Mouse (Mus musculus): ENCODE data around the gene Ndufa13. TPM values are rescaled to one million over a fixed set of nuclear protein-coding genes. Genes with fewer than 3 reads are reported as not detected.

The Ndufa13 gene
- polyA plus RNA-seq, 1 experiment: 187 TPM

DNA sequence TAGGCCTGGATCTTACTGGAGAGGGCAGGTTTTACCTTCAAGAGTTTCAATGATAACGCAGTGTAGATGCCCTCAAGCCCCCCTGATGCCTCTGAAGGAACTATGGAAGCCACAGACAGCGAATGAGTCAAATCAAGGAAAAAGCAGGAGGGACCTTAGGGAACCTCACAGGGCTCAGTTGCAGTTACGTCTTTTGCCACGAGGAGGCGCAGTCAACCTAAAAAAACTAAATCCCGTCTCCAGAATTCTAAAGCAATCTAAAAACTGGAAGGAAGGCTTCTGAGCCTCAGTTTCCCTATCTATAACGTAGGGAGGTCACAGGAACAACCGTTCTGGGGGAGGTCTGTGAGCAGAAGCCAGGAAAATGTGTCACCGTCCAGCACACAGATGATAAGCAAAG, 28.2 kb downstream of the Ndufa13 start:
- TF ChIP-seq GATA1 (IDR thresholded peaks at IDR 0.05; ENCODE audit: low read length): no peak

DNA sequence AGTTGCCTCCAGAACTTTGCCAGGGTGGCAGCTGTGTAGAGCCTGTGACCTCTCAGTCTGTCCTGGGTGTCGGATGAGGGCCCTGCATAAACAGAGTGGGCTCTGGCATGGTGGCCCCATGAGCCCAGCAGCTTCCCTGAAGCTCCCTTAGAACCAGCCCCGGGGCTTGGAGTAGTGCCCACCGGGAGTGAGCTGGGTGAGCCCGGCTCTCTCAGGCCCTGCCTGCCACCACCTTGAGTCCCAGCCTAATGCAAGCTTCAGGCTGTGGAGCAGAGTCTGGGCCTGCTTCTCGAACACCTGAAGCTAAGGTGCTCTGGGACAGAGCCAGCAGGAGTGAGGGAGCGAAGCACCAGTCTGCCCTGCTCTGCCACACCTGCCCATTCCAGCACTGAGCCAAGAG, 31.5 kb downstream of the Ndufa13 start:
- TF ChIP-seq GATA1 (IDR thresholded peaks at IDR 0.05; ENCODE audit: low read length): no peak

DNA sequence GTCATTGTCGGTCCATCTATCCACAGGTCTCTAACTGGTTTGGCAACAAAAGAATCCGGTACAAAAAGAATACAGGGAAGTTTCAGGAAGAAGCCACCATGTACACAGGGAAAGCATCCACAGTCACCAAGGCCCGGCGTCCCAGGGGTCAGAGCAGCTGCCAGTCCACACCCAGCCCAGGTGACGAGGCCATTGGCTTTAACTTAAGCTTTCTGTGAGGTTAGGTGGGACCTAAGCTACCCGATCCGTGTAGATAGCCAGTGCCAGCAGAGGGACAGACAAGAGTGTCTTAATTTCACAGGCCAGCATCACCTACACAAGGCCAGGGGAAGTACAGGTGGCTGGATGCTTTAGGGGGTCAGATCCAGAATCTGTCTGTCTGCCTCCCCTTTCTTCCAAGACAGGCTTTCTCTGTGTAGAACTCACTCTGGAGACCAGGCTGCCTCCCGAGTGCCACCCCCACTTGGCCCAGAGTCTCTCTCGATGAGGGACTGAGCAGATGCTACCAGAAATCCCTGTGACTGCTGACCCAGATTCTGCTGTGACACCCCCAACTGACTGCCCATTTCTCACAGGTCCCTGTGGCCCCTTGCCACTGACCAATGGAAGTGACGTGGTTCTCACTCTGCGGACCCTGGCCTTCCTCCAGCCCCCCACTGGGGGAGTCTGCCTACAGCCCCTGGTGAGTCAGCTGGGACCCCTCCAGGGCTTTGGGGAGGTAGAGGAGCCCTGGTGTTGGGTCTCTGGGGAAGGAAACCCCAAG, 32.2 kb downstream of the Ndufa13 start:
- no peak for TF ChIP-seq GATA1 (IDR thresholded peaks at IDR 0.05; ENCODE audit: low read length)

DNA sequence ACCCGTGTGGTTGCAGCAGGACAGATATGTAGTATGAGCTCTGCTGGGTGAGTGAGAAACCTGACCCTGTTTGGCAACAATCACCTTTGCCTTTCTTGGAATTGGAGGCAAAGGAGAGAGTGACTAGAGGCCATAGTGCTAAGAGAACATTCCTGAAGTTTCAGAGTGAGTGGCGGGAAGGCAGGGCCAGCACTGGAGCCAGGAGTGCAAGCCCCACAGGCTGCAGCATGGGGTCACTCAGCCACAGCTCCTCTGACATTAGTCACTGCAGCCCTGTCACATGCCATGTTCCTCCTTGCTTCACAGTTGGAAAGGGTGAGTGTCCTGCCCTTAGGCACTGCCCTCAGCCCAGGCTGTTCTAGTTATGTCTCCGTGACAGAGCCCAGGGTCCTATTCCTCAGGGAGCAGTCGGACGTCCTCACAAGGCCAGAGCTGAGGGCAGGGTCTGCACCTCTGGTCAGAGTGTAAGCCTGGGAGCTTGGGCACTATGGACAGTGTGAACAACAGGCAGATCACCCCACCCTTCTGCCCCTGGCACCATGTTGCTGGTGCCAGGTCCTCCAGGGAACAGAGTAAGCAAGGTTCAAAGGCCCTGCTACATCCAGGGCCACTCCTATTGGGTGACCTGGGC, 34.5 kb downstream of the Ndufa13 start:
- no peak for TF ChIP-seq GATA1 (IDR thresholded peaks at IDR 0.05; ENCODE audit: low read length)

DNA sequence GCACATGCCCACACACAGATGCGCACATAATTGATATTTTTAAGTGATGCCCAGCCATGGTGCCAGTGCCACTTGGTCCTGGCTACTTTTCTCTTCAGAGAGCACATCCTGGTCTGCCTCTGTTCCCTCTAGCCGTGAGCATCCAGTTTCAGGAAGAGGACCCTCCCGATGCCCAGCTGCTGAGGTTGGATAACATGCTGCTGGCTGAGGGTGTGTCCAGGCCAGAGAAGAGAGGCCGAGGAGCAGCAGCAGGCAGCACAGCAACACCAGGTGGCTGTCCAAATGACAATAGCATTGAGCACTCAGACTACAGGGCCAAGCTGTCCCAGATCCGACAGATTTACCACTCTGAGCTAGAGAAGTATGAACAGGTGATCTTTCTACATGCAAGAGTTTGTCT, 38.2 kb downstream of the Ndufa13 start:
- TF ChIP-seq GATA1 (IDR thresholded peaks at IDR 0.05; ENCODE audit: low read length): no peak

DNA sequence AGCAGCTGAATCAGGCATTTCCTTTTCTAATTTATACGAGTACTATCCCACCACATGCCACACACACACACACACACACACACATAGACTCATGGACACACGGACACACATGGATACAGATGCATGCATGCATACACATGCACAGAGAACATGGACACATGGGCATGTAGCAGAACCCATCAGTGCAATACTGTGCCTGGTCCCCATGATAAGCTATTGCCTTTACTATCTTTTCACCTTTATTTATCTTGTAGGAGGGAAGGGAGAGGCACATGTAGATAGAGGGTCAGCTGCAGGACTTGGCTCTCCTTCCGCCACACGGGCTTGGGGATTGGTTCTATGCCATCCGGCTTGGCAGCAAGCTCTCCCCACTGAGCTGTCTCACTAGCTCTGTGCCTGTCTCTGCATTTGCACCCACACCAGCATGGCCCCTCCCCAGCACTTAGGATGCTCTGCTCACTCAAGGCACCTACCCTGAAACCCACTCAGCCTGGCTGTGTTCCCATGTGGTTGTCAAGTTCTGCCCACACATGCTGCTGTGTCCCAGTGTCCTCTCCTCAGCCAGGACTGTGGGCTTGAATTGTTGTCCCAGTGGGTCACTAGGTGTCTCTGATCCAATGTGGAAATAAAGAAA, 38.9 kb downstream of the Ndufa13 start:
- no peak for TF ChIP-seq GATA1 (IDR thresholded peaks at IDR 0.05; ENCODE audit: low read length)

DNA sequence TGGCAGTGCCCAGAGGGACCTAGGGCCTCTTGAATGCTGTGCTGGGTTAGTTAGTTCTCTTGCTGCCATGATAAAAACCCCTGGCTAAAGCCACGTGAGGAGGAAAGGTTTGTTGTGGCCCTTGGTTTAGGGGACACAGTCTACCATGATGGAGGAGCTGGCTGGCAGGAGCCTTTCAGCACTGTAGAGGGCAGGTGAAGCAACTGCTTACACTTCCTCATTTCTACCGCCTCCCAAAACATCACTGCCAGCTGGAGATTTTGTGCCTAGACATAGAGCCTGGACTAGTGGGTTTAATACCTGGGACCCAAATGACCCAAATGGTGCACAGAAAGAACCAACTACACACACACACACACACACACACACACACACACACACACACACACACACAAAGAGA, 41.1 kb downstream of the Ndufa13 start:
- TF ChIP-seq GATA1 (IDR thresholded peaks at IDR 0.05; ENCODE audit: low read length): no peak

DNA sequence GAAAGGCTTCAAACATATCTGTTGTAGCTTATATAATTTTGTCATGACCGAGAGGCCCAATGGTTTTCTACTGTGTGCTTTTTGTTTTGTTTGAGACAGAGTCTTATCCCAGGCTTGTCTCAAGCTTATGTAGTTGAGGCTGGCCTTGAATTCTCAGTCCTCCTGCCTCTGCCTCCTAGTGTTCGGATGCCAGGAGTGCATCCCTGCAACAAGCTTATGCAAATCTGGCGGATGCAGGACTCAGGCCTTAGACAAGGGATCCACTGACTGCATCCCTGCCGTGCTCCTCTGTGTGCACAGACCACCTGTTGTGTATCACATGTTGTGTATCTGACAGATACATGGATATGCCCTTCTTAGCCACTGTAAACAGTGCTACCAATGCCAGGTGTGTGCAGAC, 41.6 kb downstream of the Ndufa13 start:
- no peak for TF ChIP-seq GATA1 (IDR thresholded peaks at IDR 0.05; ENCODE audit: low read length)

DNA sequence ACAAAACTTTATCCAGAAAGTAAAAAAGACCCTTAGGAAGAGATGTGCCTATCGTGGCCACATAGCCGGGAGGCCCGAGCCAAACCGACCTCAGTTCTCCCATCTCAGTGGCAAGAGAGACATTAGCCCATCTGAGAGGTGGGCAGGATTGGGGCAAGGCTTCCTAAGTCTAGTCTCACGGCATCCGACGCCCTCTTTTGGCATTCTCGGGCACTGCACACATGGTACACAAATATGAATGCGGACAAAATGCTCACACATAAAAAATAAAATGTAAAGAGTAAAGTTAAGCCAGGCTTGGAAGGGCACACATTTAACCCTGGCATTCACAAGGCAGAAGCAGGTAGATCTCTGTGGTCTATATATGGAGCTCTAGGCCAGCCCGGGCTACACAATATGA, 48.5 kb downstream of the Ndufa13 start:
- TF ChIP-seq GATA1 (IDR thresholded peaks at IDR 0.05; ENCODE audit: low read length): no peak

DNA sequence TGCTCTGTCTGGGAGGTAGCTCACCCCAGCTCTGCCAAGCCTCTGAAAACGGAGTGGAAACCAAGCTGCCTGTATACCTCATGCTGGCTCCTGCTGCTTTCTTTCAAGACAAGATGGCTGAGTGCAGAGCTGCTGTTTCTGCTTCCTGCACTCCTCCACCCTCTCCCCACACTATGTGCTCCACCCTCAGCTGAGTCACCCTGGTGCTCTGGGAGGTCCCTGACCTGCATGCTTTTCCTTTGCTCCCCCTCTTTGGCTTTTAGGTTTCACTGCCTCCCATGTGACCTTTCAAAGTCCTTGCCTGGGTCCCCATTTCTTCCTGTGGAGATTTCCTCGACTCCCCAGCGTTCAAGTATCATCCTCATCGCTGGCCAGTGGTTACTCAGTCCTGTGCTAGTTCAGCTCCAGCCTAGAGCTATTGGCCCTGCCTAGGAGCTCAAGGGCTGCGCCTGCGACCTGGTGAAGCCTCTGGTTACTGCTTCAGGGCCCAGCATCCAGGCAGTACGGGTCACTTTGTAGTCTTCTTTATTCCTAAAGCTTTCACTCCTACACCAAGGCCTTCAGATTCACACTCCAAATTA, 51.3 kb downstream of the Ndufa13 start:
- TF ChIP-seq GATA1 (IDR thresholded peaks at IDR 0.05; ENCODE audit: low read length): no peak

DNA sequence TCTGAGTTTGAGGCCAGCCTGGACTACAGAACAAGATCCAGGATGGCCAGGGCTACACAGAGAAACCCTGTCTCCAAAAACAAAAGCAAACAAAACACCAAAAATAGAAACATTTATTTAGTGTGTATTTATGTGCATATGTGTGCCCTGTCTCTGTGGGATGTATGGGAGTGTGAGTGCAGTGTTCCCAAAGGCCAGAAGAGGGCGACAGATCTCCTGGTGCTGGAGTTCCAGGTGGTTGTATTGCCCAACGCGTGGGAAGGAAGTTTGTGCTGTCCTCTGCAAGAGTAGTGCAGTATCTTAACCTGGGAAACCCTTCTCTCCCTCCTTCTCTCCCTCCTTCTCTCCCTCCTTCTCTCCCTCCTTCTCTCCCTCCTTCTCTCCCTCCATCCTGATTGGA, 52.5 kb downstream of the Ndufa13 start:
- no peak for TF ChIP-seq GATA1 (IDR thresholded peaks at IDR 0.05; ENCODE audit: low read length)

DNA sequence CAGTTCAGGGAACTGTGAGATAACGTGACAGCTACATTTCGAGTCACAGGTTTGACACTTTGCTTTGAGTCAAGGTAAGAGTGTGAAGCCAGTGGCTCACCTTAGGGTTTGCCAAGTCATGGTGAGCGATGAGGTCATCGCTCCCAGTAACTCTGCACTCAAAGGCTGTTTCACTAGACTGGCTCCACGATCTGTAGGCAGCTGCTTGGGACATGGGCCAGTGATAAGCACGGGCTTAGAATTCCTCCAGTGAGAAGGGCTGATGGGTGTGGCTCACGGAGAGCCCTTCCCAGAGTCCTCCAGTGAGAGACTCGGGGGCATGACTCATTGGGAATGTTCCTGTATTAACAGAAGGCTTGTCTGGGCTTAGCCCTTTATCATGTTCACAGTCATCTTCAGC, 53.4 kb downstream of the Ndufa13 start:
- no peak for TF ChIP-seq GATA1 (IDR thresholded peaks at IDR 0.05; ENCODE audit: low read length)

DNA sequence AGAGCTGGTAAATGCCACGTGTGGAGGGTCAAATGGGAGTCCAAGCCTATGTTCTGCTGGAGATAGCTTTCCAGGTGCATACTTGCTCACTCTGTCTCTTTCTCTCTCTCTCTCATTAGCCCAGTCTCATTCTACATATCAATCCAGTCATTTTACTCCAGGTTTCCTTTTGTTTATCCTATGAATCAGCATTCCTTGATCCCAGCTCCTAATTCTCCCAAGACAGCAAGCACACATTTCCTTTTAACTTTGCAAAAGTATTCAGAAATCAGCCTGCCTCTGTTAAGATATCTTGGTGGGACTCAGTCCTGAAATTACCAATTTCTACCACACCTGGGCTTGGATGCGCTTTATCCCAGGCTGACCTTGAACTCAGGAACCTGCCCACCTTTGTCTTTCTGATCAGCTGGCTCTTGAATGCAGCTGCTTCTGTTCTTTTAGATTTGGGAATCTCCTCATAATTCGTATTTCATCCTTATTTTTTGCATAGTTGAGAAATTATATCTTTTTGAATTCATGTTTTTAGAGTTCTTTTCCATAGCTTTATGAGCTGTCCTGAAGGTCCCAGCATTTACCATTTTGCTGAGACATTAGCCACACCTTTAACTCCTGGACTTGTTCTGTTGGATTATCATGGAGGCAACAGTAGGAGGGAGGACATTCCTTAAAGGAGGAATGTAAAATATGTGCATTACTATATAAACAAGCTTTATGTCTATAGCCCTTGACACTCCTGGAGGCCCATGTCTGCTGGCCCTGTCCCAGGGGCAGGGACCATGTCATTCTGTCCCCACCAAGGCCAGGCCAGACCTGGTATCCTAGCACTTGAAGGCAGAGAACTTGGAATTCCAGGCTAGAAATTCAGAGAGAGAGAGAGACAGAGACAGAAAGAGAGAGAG, 54.9 kb downstream of the Ndufa13 start:
- TF ChIP-seq GATA1 (IDR thresholded peaks at IDR 0.05; ENCODE audit: low read length): no peak

Other genes with a start within 250 kb of the Ndufa13 start
- not detected in 2 replicates for gene Zfp964, start 248.1 kb downstream of the Ndufa13 start, polyA plus RNA-seq (2012)
- gene Zfp869, start 191.8 kb downstream of the Ndufa13 start, polyA plus RNA-seq (2012): 0.90 and 0.98 TPM in 2 replicates
- gene Zfp963, start 152.6 kb downstream of the Ndufa13 start, polyA plus RNA-seq (2012): 0.80 and 1.0 TPM in 2 replicates
- gene Gm20422, start 127.7 kb downstream of the Ndufa13 start, polyA plus RNA-seq (2012): 0.72 and 1.4 TPM in 2 replicates
- 42.1 and 42.9 TPM in 2 replicates for gene Atp13a1, start 111.4 kb downstream of the Ndufa13 start, polyA plus RNA-seq (2012)
- 1.4 and 1.5 TPM in 2 replicates for gene Zfp866, start 111.4 kb downstream of the Ndufa13 start, polyA plus RNA-seq (2012)
- 29.1 and 44.6 TPM in 2 replicates for gene Gmip, start 93.9 kb downstream of the Ndufa13 start, polyA plus RNA-seq (2012)
- gene Lpar2, start 80.1 kb downstream of the Ndufa13 start, polyA plus RNA-seq (2012): 0.38 and 0.43 TPM in 2 replicates
- 3.3 and 4.0 TPM in 2 replicates for gene Pbx4, start 70.1 kb downstream of the Ndufa13 start, polyA plus RNA-seq (2012)
- 0.02 and 0.03 TPM in 2 replicates for gene Cilp2, start 14.9 kb downstream of the Ndufa13 start, polyA plus RNA-seq (2012)
- 0.13 and 0.17 TPM in 2 replicates for gene Tssk6, start 374 bp downstream of the Ndufa13 start, polyA plus RNA-seq (2012)
- 4.4 and 7.0 TPM in 2 replicates for gene Yjefn3, start 154 bp upstream of the Ndufa13 start, polyA plus RNA-seq (2012)
- gene Gatad2a, start 93.8 kb upstream of the Ndufa13 start, polyA plus RNA-seq (2012): 79.8 and 115 TPM in 2 replicates
- 44.0 and 45.1 TPM in 2 replicates for gene Mau2, start 140.2 kb upstream of the Ndufa13 start, polyA plus RNA-seq (2012)
- 48.9 and 53.3 TPM in 2 replicates for gene Sugp1, start 140.3 kb upstream of the Ndufa13 start, polyA plus RNA-seq (2012)
- 0.08 TPM in 1 of 2 replicates, not detected in the other for gene Tm6sf2, start 170.4 kb upstream of the Ndufa13 start, polyA plus RNA-seq (2012)
- not detected in 2 replicates for gene Hapln4, start 180.9 kb upstream of the Ndufa13 start, polyA plus RNA-seq (2012)
- not detected in 2 replicates for gene Ncan, start 218.3 kb upstream of the Ndufa13 start, polyA plus RNA-seq (2012)
- gene Nr2c2ap, start 228.8 kb upstream of the Ndufa13 start, polyA plus RNA-seq (2012): 17.2 and 17.9 TPM in 2 replicates
- gene Rfxank, start 236.6 kb upstream of the Ndufa13 start, polyA plus RNA-seq (2012): 3.2 and 6.5 TPM in 2 replicates
- gene Borcs8, start 236.9 kb upstream of the Ndufa13 start, polyA plus RNA-seq (2012): 20.5 and 52.7 TPM in 2 replicates
- 2.7 and 3.6 TPM in 2 replicates for gene Mef2b, start 237.2 kb upstream of the Ndufa13 start, polyA plus RNA-seq (2012)